Mouse (Mus musculus): ENCODE measurements around the gene Gjb6. TPM values are rescaled to one million over a fixed set of nuclear protein-coding genes. Genes with fewer than 3 reads are reported as not detected.
A peak's percentile ranks its signal among the peaks of the same experiment; 100 is the strongest.

The Gjb6 gene
- polyA plus RNA-seq, 1 experiment from 2014 or later, result 0.10 TPM

- Histone ChIP-seq H3K4me1 (peaks cover 12% of the 10 kb centered on the region; the same call in 1 of the 2 replicates), H3K36me3 (no peaks in the 10 kb centered on the region), H3K4me3 (no peak overlapping the region), H3K9ac (no peak overlapping the region), H3K27ac (no peak overlapping the region), H3K9me3 (replicated peaks) (no peaks in the 10 kb centered on the region), H3K4me2 (no peak overlapping the region), H3K27me3 (replicated peaks) (peaks cover 88% of the 10 kb centered on the region)
- WGBS (ENCODE audit: insufficient replicate concordance), result 56% methylated on average over 8 of the region's 8 CpGs
- ATAC-seq, result no peak
These were observed 26.3 kb downstream of the Gjb6 start for GRCm38 (mm10) chr14:57107091-57107490.

GRCm38 (mm10) chr14:57105721-57106120, 27.7 kb downstream of the Gjb6 start:
- H3K9me3 ChIP-seq (replicated peaks), result no peaks in the 10 kb centered on the region
- no peak for ATAC-seq
- WGBS (ENCODE audit: insufficient replicate concordance), result 46% methylated on average over 11 of the region's 11 CpGs

GRCm38 (mm10) chr14:57105111-57105510, 28.3 kb downstream of the Gjb6 start:
- no peak for ATAC-seq
- H3K4me2 ChIP-seq, result peak overlapping the region; percentile 75
- no peaks in the 10 kb centered on the region for H3K36me3 ChIP-seq
- H3K27ac ChIP-seq, result no peak overlapping the region
- no peaks in the 10 kb centered on the region for H3K9me3 ChIP-seq (replicated peaks)
- 15% methylated on average over 14 of the region's 14 CpGs for WGBS (ENCODE audit: insufficient replicate concordance)
- H3K4me3 ChIP-seq, result peak overlapping the region; percentile 58; the same call in 1 of the 2 replicates
- peaks cover 12% of the 10 kb centered on the region; the same call in 1 of the 2 replicates for H3K4me1 ChIP-seq
- peaks cover 83% of the 10 kb centered on the region for H3K27me3 ChIP-seq (replicated peaks)
- H3K9ac ChIP-seq, result no peak overlapping the region

More at GRCm38 (mm10) chr14:57105721-57106120, 27.7 kb downstream of the Gjb6 start:
- H3K4me2 ChIP-seq, result no peak overlapping the region
- no peaks in the 10 kb centered on the region for H3K36me3 ChIP-seq
- H3K4me1 ChIP-seq, result peaks cover 12% of the 10 kb centered on the region; the same call in 1 of the 2 replicates
- no peak overlapping the region for H3K27ac ChIP-seq
- H3K9ac ChIP-seq, result no peak overlapping the region
- H3K4me3 ChIP-seq, result no peak overlapping the region
- H3K27me3 ChIP-seq (replicated peaks), result peaks cover 86% of the 10 kb centered on the region

GRCm38 (mm10) chr14:57104106-57105023, 29.0 kb downstream of the Gjb6 start, which contains the start of gene Gjb2:
TSS of gene Gjb2 (minus strand) at chr14:57104702.
- peak within 1 kb of the TSS; percentile 75 for H3K4me2 ChIP-seq
- H3K9ac ChIP-seq, result peak within 1 kb of the TSS; percentile 15; the same call in 1 of the 2 replicates
- no peak within 1 kb of the TSS for H3K27ac ChIP-seq
- WGBS (ENCODE audit: insufficient replicate concordance), result under 1% methylated on average over 96 of the region's 101 CpGs
- peaks cover 19% of the 10 kb centered on the region; the same call in 1 of the 2 replicates for H3K4me1 ChIP-seq
- ATAC-seq, result peak; percentile 70
- no peaks in the 10 kb centered on the region for H3K9me3 ChIP-seq (replicated peaks)
- peaks cover 76% of the 10 kb centered on the region for H3K27me3 ChIP-seq (replicated peaks)
- no peaks in the 10 kb centered on the region for H3K36me3 ChIP-seq
- H3K4me3 ChIP-seq, result peak within 1 kb of the TSS; percentile 58

- peaks cover 76% of the 10 kb centered on the region for H3K27me3 ChIP-seq (replicated peaks)
- 3% methylated on average over 22 of the region's 22 CpGs for WGBS (ENCODE audit: insufficient replicate concordance)
- peak overlapping the region; percentile 75 for H3K4me2 ChIP-seq
- no peaks in the 10 kb centered on the region for H3K36me3 ChIP-seq
- H3K9me3 ChIP-seq (replicated peaks), result no peaks in the 10 kb centered on the region
- peaks cover 19% of the 10 kb centered on the region; the same call in 1 of the 2 replicates for H3K4me1 ChIP-seq
- no peak overlapping the region for H3K27ac ChIP-seq
- ATAC-seq, result no peak
- peak overlapping the region; percentile 58 for H3K4me3 ChIP-seq
- H3K9ac ChIP-seq, result peak overlapping the region; percentile 15; the same call in 1 of the 2 replicates
These were observed 29.7 kb downstream of the Gjb6 start for GRCm38 (mm10) chr14:57103711-57104105.

- WGBS (ENCODE audit: insufficient replicate concordance), result 44% methylated on average over 6 of the region's 6 CpGs
- Histone ChIP-seq H3K27me3 (replicated peaks) (peaks cover 72% of the 10 kb centered on the region), H3K36me3 (no peaks in the 10 kb centered on the region), H3K9ac (no peak overlapping the region), H3K27ac (no peak overlapping the region), H3K4me2 (peak overlapping the region; percentile 75), H3K9me3 (replicated peaks) (no peaks in the 10 kb centered on the region), H3K4me1 (peaks cover 19% of the 10 kb centered on the region; the same call in 1 of the 2 replicates), H3K4me3 (peak overlapping the region; percentile 58; the same call in 1 of the 2 replicates)
- no peak for ATAC-seq
These were observed 30.3 kb downstream of the Gjb6 start for GRCm38 (mm10) chr14:57103121-57103520.

- H3K4me3 ChIP-seq, result no peak overlapping the region
- H3K27ac ChIP-seq, result no peak overlapping the region
- WGBS (ENCODE audit: insufficient replicate concordance), result 70% methylated on average over 7 of the region's 7 CpGs
- H3K9me3 ChIP-seq (replicated peaks), result no peaks in the 10 kb centered on the region
- peaks cover 19% of the 10 kb centered on the region; the same call in 1 of the 2 replicates for H3K4me1 ChIP-seq
- no peaks in the 10 kb centered on the region for H3K36me3 ChIP-seq
- ATAC-seq, result no peak
- H3K9ac ChIP-seq, result no peak overlapping the region
- no peak overlapping the region for H3K4me2 ChIP-seq
- H3K27me3 ChIP-seq (replicated peaks), result peaks cover 57% of the 10 kb centered on the region
These were observed 31.8 kb downstream of the Gjb6 start for GRCm38 (mm10) chr14:57101623-57102022.

- no peak overlapping the region for H3K9ac ChIP-seq
- no peak overlapping the region for H3K4me2 ChIP-seq
- H3K4me3 ChIP-seq, result no peak overlapping the region
- ATAC-seq, result peak; percentile 61
- WGBS (ENCODE audit: insufficient replicate concordance), result 19% methylated on average over 4 of the region's 4 CpGs
- H3K27me3 ChIP-seq (replicated peaks), result peaks cover 2% of the 10 kb centered on the region; the same call in 1 of the 2 replicates
- no peaks in the 10 kb centered on the region for H3K36me3 ChIP-seq
- H3K9me3 ChIP-seq (replicated peaks), result no peaks in the 10 kb centered on the region
- no peak overlapping the region for H3K27ac ChIP-seq
- H3K4me1 ChIP-seq, result 0 out of 2 replicates have a peak, but pooled peaks cover 12% of the 10 kb centered on the region
These were observed 37.6 kb downstream of the Gjb6 start for GRCm38 (mm10) chr14:57095855-57096254.

- H3K4me3 ChIP-seq, result no peak overlapping the region
- no peak overlapping the region for H3K9ac ChIP-seq
- H3K4me1 ChIP-seq, result 0 out of 2 replicates have a peak, but pooled peaks cover 6% of the 10 kb centered on the region
- no peaks in the 10 kb centered on the region for H3K9me3 ChIP-seq (replicated peaks)
- ATAC-seq, result no peak
- H3K4me2 ChIP-seq, result no peak overlapping the region
- H3K36me3 ChIP-seq, result no peaks in the 10 kb centered on the region
- H3K27ac ChIP-seq, result no peak overlapping the region
- H3K27me3 ChIP-seq (replicated peaks), result no peaks in the 10 kb centered on the region; the same call in 1 of the 2 replicates
- WGBS (ENCODE audit: insufficient replicate concordance), result 5% methylated on average over 8 of the region's 8 CpGs
These were observed 40.4 kb downstream of the Gjb6 start for GRCm38 (mm10) chr14:57093029-57093428.

- H3K27me3 ChIP-seq (replicated peaks), result 0 out of 2 replicates have a peak, but pooled peaks cover 3% of the 10 kb centered on the region
- peak; percentile 53 for ATAC-seq
- 43% methylated on average over 2 of the region's 2 CpGs for whole genome bisulfite sequencing (ENCODE audit: insufficient replicate concordance)
These were observed 43.4 kb downstream of the Gjb6 start for GRCm38 (mm10) chr14:57090001-57090400.

GRCm38 (mm10) chr14:57089107-57089506, 44.3 kb downstream of the Gjb6 start:
- Histone ChIP-seq H3K4me3 (no peak overlapping the region), H3K27ac (peak overlapping the region; percentile 72; the same call in 1 of the 2 replicates), H3K9me3 (replicated peaks) (no peaks in the 10 kb centered on the region), H3K36me3 (no peaks in the 10 kb centered on the region), H3K4me2 (no peak overlapping the region), H3K4me1 (0 out of 2 replicates have a peak, but pooled peaks cover 4% of the 10 kb centered on the region), H3K27me3 (replicated peaks) (0 out of 2 replicates have a peak, but pooled peaks cover 3% of the 10 kb centered on the region), H3K9ac (no peak overlapping the region)
- 68% methylated on average over 7 of the region's 7 CpGs for WGBS (ENCODE audit: insufficient replicate concordance)
- ATAC-seq, result peak; percentile 83

More at GRCm38 (mm10) chr14:57090001-57090400, 43.4 kb downstream of the Gjb6 start:
- Histone ChIP-seq H3K4me1 (no peaks in the 10 kb centered on the region), H3K9ac (no peak overlapping the region), H3K27ac (peak overlapping the region; percentile 72), H3K4me3 (no peak overlapping the region), H3K36me3 (no peaks in the 10 kb centered on the region), H3K9me3 (replicated peaks) (no peaks in the 10 kb centered on the region), H3K4me2 (no peak overlapping the region)
